Mouse (Mus musculus): ENCODE measurements at regions not wholly inside any gene's neighbourhood (a gene's known extent, or its start where the extent isn't known, plus 50 kb on each side); places are given as distances from the start of the nearest gene placed in this dataset.

GRCm38 (mm10) chr9:25374161-25374560 lies 107.2 kb upstream of the Eepd1 start:
- DNase-seq = no peak

GRCm38 (mm10) chr9:25376209-25376608 lies 105.1 kb upstream of the Eepd1 start:
- no peak for DNase-seq

GRCm38 (mm10) chr9:25377771-25378747 lies 103.3 kb upstream of the Eepd1 start:
- no peak for DNase-seq

GRCm38 (mm10) chr9:25385333-25385732 lies 96.0 kb upstream of the Eepd1 start:
- DNase-seq = no peak

GRCm38 (mm10) chr9:25387876-25388650 lies 93.3 kb upstream of the Eepd1 start:
- DNase-seq = no peak

- DNase-seq = no peak
These were observed 92.0 kb upstream of the Eepd1 start for GRCm38 (mm10) chr9:25389351-25389750.

GRCm38 (mm10) chr9:25400647-25401335 lies 80.6 kb upstream of the Eepd1 start:
- peak; percentile 30 for DNase-seq

GRCm38 (mm10) chr9:25405848-25406247 lies 75.5 kb upstream of the Eepd1 start:
- no peak for DNase-seq

- peak; percentile 28 for DNase-seq
These were observed 72.8 kb upstream of the Eepd1 start for GRCm38 (mm10) chr9:25408518-25408917.

GRCm38 (mm10) chr9:25409729-25410128 lies 71.6 kb upstream of the Eepd1 start:
- no peak for DNase-seq

GRCm38 (mm10) chr9:25413873-25414272 lies 67.5 kb upstream of the Eepd1 start:
- no peak for DNase-seq

GRCm38 (mm10) chr9:25414315-25414714 lies 67.0 kb upstream of the Eepd1 start:
- DNase-seq = peak; percentile 27

GRCm38 (mm10) chr9:25426941-25427340 lies 54.4 kb upstream of the Eepd1 start:
- DNase-seq = no peak

GRCm38 (mm10) chr9:25429450-25430213 lies 51.7 kb upstream of the Eepd1 start:
- peak; percentile 14 for DNase-seq
